24 mouse cellular contexts compared by ENCODE assay signal in genomic region chr9:122732126-122732810, GRCm38 (mm10). TPM values are rescaled to one million over a fixed set of nuclear protein-coding genes. Genes with fewer than 3 reads are reported as not detected.
DNase-seq lines count a peak whose midpoint lies in the region; ATAC-seq lines count a peak whose summit lies in the region.
"Had no signal": no experiment of that assay in that cellular context is flagged by ENCODE, and none has a peak within 500 bp of the region (broad histone marks: within the 10 kb centered on the region; RNA-seq: fewer than 3 reads in every experiment).

No protein-coding gene starts in this region.

- no peak overlapping the region for H3K4me3 ChIP-seq in heart, embryonic 13.5 days
- H3K4me3 ChIP-seq in lung, embryonic 16.5 days (ENCODE audit: low read length): no peak overlapping the region; the same call in 1 of the 2 replicates
- peak overlapping the region; percentile 38; the same call in 1 of the 2 replicates for H3K4me3 ChIP-seq in limb, embryonic 10.5 days
- H3K4me3 ChIP-seq: neural tube, embryonic 12.5 days had no signal

- intact Hi-C loops in heart, postnatal 14 days (cut with DNase I): no loop called here

- no peak for ATAC-seq in heart, embryonic 13.5 days (ENCODE audit: extremely low read depth, insufficient number of reproducible peaks, low FRiP score, low TSS enrichment)
- no peak for ATAC-seq in lung, embryonic 16.5 days (ENCODE audit: low read depth)
- ATAC-seq in granulocyte monocyte progenitor cell, adult 5-6 weeks (replicated peaks; ENCODE audit: poor library complexity, severe bottlenecking): no peak

- no peak overlapping the region for H3K27ac ChIP-seq in heart, embryonic 13.5 days (replicated peaks)
- H3K27ac ChIP-seq in lung, embryonic 16.5 days (ENCODE audit: low read length): no peak overlapping the region
- H3K27ac ChIP-seq in limb, embryonic 10.5 days: no peak overlapping the region
- H3K27ac ChIP-seq: embryonic facial prominence, embryonic 15.5 days; hindbrain, embryonic 14.5 days; liver, embryonic 14.5 days; midbrain, embryonic 10.5 days; neural tube, embryonic 12.5 days had no signal

- DNase-seq in heart, postnatal 14 days: no peak
- no peak for DNase-seq in lung, postnatal 4 days
- no peak for DNase-seq in limb, embryonic 10.5 days (ENCODE audit: low spot score)
- no peak for DNase-seq in T-cell, adult 2 months (ENCODE audit: low spot score)
- DNase-seq: adrenal gland, adult 2 months; cerebellum, adult 11-12 months; gastrocnemius, postnatal 25 days; thymus, postnatal 14 days had no signal

- no peak overlapping the region for H3K9ac ChIP-seq in heart, embryonic 13.5 days
- no peak overlapping the region for H3K9ac ChIP-seq in lung, embryonic 16.5 days (ENCODE audit: low read length)
- H3K9ac ChIP-seq: embryonic facial prominence, embryonic 15.5 days; hindbrain, embryonic 14.5 days; liver, embryonic 14.5 days; neural tube, embryonic 12.5 days had no signal

- H3K36me3 ChIP-seq in heart, embryonic 13.5 days: no peaks in the 10 kb centered on the region
- no peaks in the 10 kb centered on the region for H3K36me3 ChIP-seq in lung, embryonic 16.5 days (ENCODE audit: control insufficient read depth, insufficient read depth, low read length)
- H3K36me3 ChIP-seq in limb, embryonic 10.5 days: no peaks in the 10 kb centered on the region
- H3K36me3 ChIP-seq: embryonic facial prominence, embryonic 15.5 days; midbrain, embryonic 10.5 days; neural tube, embryonic 12.5 days had no signal

- H3K4me1 ChIP-seq in heart, embryonic 13.5 days: 0 out of 2 replicates have a peak, but pooled peaks cover 3% of the 10 kb centered on the region
- no peaks in the 10 kb centered on the region; the same call in 1 of the 2 replicates for H3K4me1 ChIP-seq in lung, embryonic 16.5 days (replicated peaks; ENCODE audit: control insufficient read depth, insufficient read depth, low read length)
- H3K4me1 ChIP-seq in limb, embryonic 10.5 days: no peaks in the 10 kb centered on the region
- H3K4me1 ChIP-seq: embryonic facial prominence, embryonic 15.5 days; midbrain, embryonic 10.5 days; neural tube, embryonic 12.5 days had no signal

- peak overlapping the region; percentile 44 for H3K4me2 ChIP-seq in heart, embryonic 13.5 days
- H3K4me2 ChIP-seq in lung, embryonic 16.5 days (ENCODE audit: low read depth, low read length): peak overlapping the region; percentile 26
- H3K4me2 ChIP-seq: hindbrain, embryonic 14.5 days had no signal

- H3K27me3 ChIP-seq in heart, embryonic 13.5 days (replicated peaks): peaks cover 62% of the 10 kb centered on the region
- peaks cover 5% of the 10 kb centered on the region for H3K27me3 ChIP-seq in lung, embryonic 16.5 days (ENCODE audit: control insufficient read depth, insufficient read depth, low read depth, low read length)
- H3K27me3 ChIP-seq in limb, embryonic 10.5 days (ENCODE audit: low read depth, poor library complexity, severe bottlenecking): peaks cover 10% of the 10 kb centered on the region
- H3K27me3 ChIP-seq: neural tube, embryonic 12.5 days had no signal

- WGBS in heart, embryonic 13.5 days: 42% methylated on average over 8 of the region's 8 CpGs
- 38% methylated on average over 8 of the region's 8 CpGs for WGBS in lung, embryonic 16.5 days
- 80% methylated on average over 8 of the region's 8 CpGs for WGBS in limb, embryonic 10.5 days

- H3K9me3 ChIP-seq in heart, embryonic 13.5 days: no peaks in the 10 kb centered on the region
- no peaks in the 10 kb centered on the region for H3K9me3 ChIP-seq in lung, embryonic 16.5 days (ENCODE audit: control insufficient read depth, low read length)
- H3K9me3 ChIP-seq in limb, embryonic 10.5 days (replicated peaks): no peaks in the 10 kb centered on the region
- H3K9me3 ChIP-seq: embryonic facial prominence, embryonic 15.5 days; midbrain, embryonic 10.5 days; neural tube, embryonic 12.5 days had no signal

RNA-seq across cellular contexts. Expression of gene Topaz1, which starts 14.9 kb away (rescaled TPM):
- polyA plus RNA-seq in heart, embryonic 13.5 days (2015; fragmentation: Nextera tagmentation; extraction: Ambion mirVana): not detected in 2 replicates
- total RNA-seq in heart, postnatal 14 days (2021): not detected
- not detected in 2 replicates for polyA plus RNA-seq in lung, embryonic 16.5 days (2015; fragmentation: Nextera tagmentation; extraction: Ambion mirVana)
- 0.04 TPM in 1 of 2 replicates, not detected in the other for polyA plus RNA-seq in limb, embryonic 10.5 days (2016; fragmentation: Nextera tagmentation; extraction: Ambion mirVana)
- not detected in 2 replicates for total RNA-seq in granulocyte monocyte progenitor cell, adult 5-6 weeks (2014; fragmentation: Nextera tagmentation)
- total RNA-seq in granulocyte monocyte progenitor cell, adult 5-6 weeks (2017): not detected in 2 replicates
- total RNA-seq: adrenal gland, adult 2 months; gastrocnemius, postnatal 25 days; layer of hippocampus, postnatal 14 days; left cerebral cortex, postnatal 14 days; monocyte, adult 5-6 weeks had no signal
- polyA plus RNA-seq: adrenal gland, adult 2 months; embryonic facial prominence, embryonic 15.5 days; forebrain, embryonic 11.5 days; frontal cortex, adult 2 months; heart, postnatal 0 days; hindbrain, embryonic 14.5 days; large intestine, adult 2 months; liver, embryonic 14.5 days; midbrain, embryonic 10.5 days; neural tube, embryonic 12.5 days; spleen, adult 2 months had no signal
